17 mouse cellular contexts compared by ENCODE assay signal in genomic region chr11:69884240-69884639, GRCm38 (mm10). TPM values are rescaled to one million over a fixed set of nuclear protein-coding genes. Genes with fewer than 3 reads are reported as not detected.
DNase-seq lines count a peak whose midpoint lies in the region; ATAC-seq lines count a peak whose summit lies in the region.
"Had no signal": no experiment of that assay in that cellular context is flagged by ENCODE, and none has a peak within 500 bp of the region (broad histone marks: within the 10 kb centered on the region; RNA-seq: fewer than 3 reads in every experiment).

No protein-coding gene starts in this region.

- peak overlapping the region; percentile 54 for H3K27ac ChIP-seq in heart, embryonic 13.5 days (replicated peaks)
- H3K27ac ChIP-seq in lung, embryonic 16.5 days (ENCODE audit: low read length), result peak overlapping the region; percentile 66
- no peak overlapping the region for H3K27ac ChIP-seq in kidney, embryonic 14.5 days (ENCODE audit: low read depth, low read length)
- peak overlapping the region; percentile 46; the same call in 1 of the 2 replicates for H3K27ac ChIP-seq in stomach, embryonic 15.5 days
- H3K27ac ChIP-seq: hindbrain, embryonic 12.5 days; neural tube, embryonic 15.5 days had no signal

- no peak overlapping the region for H3K4me3 ChIP-seq in heart, embryonic 13.5 days
- no peak overlapping the region for H3K4me3 ChIP-seq in lung, embryonic 16.5 days (ENCODE audit: low read length)
- no peak overlapping the region for H3K4me3 ChIP-seq in kidney, embryonic 14.5 days (ENCODE audit: low read length)
- H3K4me3 ChIP-seq in stomach, embryonic 15.5 days (replicated peaks), result no peak overlapping the region
- H3K4me3 ChIP-seq: hindbrain, embryonic 12.5 days; neural tube, embryonic 15.5 days had no signal

- no peaks in the 10 kb centered on the region for H3K9me3 ChIP-seq in heart, embryonic 13.5 days
- no peaks in the 10 kb centered on the region for H3K9me3 ChIP-seq in lung, embryonic 16.5 days (ENCODE audit: control insufficient read depth, low read length)
- no peaks in the 10 kb centered on the region for H3K9me3 ChIP-seq in kidney, embryonic 14.5 days (ENCODE audit: control insufficient read depth, low read length)
- H3K9me3 ChIP-seq in stomach, embryonic 15.5 days, result no peaks in the 10 kb centered on the region
- H3K9me3 ChIP-seq: hindbrain, embryonic 12.5 days; neural tube, embryonic 15.5 days had no signal

- intact Hi-C loops in heart, postnatal 10 days (cut with DNase I), result loop anchor here (2.0 kb wide), 1 partner anchor 17 kb away; the partner anchor contains the start of genes 2810408A11Rik and Neurl4

- H3K9ac ChIP-seq in heart, embryonic 13.5 days, result peak overlapping the region; percentile 52; the same call in 1 of the 2 replicates
- no peak overlapping the region for H3K9ac ChIP-seq in lung, embryonic 16.5 days (ENCODE audit: low read length)
- peak overlapping the region; percentile 18; the same call in 1 of the 2 replicates for H3K9ac ChIP-seq in kidney, embryonic 14.5 days (ENCODE audit: low read depth, low read length)
- no peak overlapping the region for H3K9ac ChIP-seq in stomach, embryonic 15.5 days
- H3K9ac ChIP-seq: hindbrain, embryonic 12.5 days; neural tube, embryonic 15.5 days had no signal

- no peaks in the 10 kb centered on the region for H3K36me3 ChIP-seq in heart, embryonic 13.5 days
- H3K36me3 ChIP-seq in lung, embryonic 16.5 days (ENCODE audit: control insufficient read depth, insufficient read depth, low read length), result no peaks in the 10 kb centered on the region
- H3K36me3 ChIP-seq in kidney, embryonic 14.5 days (ENCODE audit: control insufficient read depth, insufficient read depth, low read length), result no peaks in the 10 kb centered on the region
- H3K36me3 ChIP-seq in stomach, embryonic 15.5 days, result no peaks in the 10 kb centered on the region
- H3K36me3 ChIP-seq: hindbrain, embryonic 12.5 days; neural tube, embryonic 15.5 days had no signal

- no peak for DNase-seq in heart, postnatal 10 days
- DNase-seq in lung, postnatal 36 days, result no peak
- DNase-seq in adrenal gland, postnatal 14 days, result no peak
- no peak for DNase-seq in right cerebral cortex, postnatal 14 days
- DNase-seq: right cerebral cortex, adult 18-20 months; thymus, postnatal 36 days had no signal

- peaks cover 53% of the 10 kb centered on the region for H3K4me1 ChIP-seq in heart, embryonic 13.5 days
- peaks cover 19% of the 10 kb centered on the region for H3K4me1 ChIP-seq in lung, embryonic 16.5 days (replicated peaks; ENCODE audit: control insufficient read depth, insufficient read depth, low read length)
- peaks cover 19% of the 10 kb centered on the region for H3K4me1 ChIP-seq in kidney, embryonic 14.5 days (ENCODE audit: control insufficient read depth, insufficient read depth, low read length)
- H3K4me1 ChIP-seq in stomach, embryonic 15.5 days, result peaks cover 17% of the 10 kb centered on the region

- peaks cover 2% of the 10 kb centered on the region; the same call in 1 of the 2 replicates for H3K27me3 ChIP-seq in heart, embryonic 13.5 days (replicated peaks)
- H3K27me3 ChIP-seq in lung, embryonic 16.5 days (ENCODE audit: control insufficient read depth, insufficient read depth, low read depth, low read length), result no peaks in the 10 kb centered on the region
- no peaks in the 10 kb centered on the region for H3K27me3 ChIP-seq in kidney, embryonic 14.5 days (ENCODE audit: control insufficient read depth, insufficient read depth, low read length)
- no peaks in the 10 kb centered on the region for H3K27me3 ChIP-seq in stomach, embryonic 15.5 days (replicated peaks)
- H3K27me3 ChIP-seq: Patski had no signal

- no peak for ATAC-seq in heart, embryonic 13.5 days (ENCODE audit: extremely low read depth, insufficient number of reproducible peaks, low FRiP score, low TSS enrichment)
- ATAC-seq in lung, embryonic 16.5 days (ENCODE audit: low read depth), result no peak
- no peak for ATAC-seq in kidney, embryonic 14.5 days (ENCODE audit: low FRiP score, low TSS enrichment)
- ATAC-seq in stomach, embryonic 15.5 days (ENCODE audit: insufficient read depth, low FRiP score, low read depth), result no peak
- ATAC-seq: midbrain, embryonic 16.5 days; Patski had no signal

- peak overlapping the region; percentile 20; the same call in 1 of the 2 replicates for H3K4me2 ChIP-seq in heart, embryonic 13.5 days
- peak overlapping the region; percentile 25 for H3K4me2 ChIP-seq in lung, embryonic 16.5 days (ENCODE audit: low read depth, low read length)
- H3K4me2 ChIP-seq in kidney, embryonic 14.5 days (replicated peaks; ENCODE audit: low read depth, low read length), result no peak overlapping the region; the same call in 1 of the 2 replicates
- H3K4me2 ChIP-seq in stomach, embryonic 15.5 days, result no peak overlapping the region
- H3K4me2 ChIP-seq: hindbrain, embryonic 12.5 days; neural tube, embryonic 15.5 days had no signal

- WGBS in heart, embryonic 13.5 days, result 64% methylated on average over 9 of the region's 9 CpGs
- WGBS in lung, embryonic 16.5 days, result 51% methylated on average over 9 of the region's 9 CpGs
- WGBS in kidney, embryonic 14.5 days, result 60% methylated on average over 9 of the region's 9 CpGs
- 60% methylated on average over 9 of the region's 9 CpGs for WGBS in stomach, embryonic 15.5 days

RNA-seq across cellular contexts. Expression of gene Kctd11, which starts 3.0 kb away (rescaled TPM):
- polyA plus RNA-seq in heart, embryonic 13.5 days (2015; fragmentation: Nextera tagmentation; extraction: Ambion mirVana), result 3.9 TPM in 2 replicates
- 1 to 10 TPM; 3.0 to 3.5 TPM for total RNA-seq in heart, postnatal 10 days (2021)
- polyA plus RNA-seq in lung, embryonic 16.5 days (2015; fragmentation: Nextera tagmentation; extraction: Ambion mirVana), result 10.9 and 11.4 TPM in 2 replicates
- polyA plus RNA-seq in kidney, embryonic 14.5 days (2014; fragmentation: Nextera tagmentation; extraction: Ambion mirVana), result 3.8 and 6.4 TPM in 2 replicates
- 7.8 and 9.2 TPM in 2 replicates for polyA plus RNA-seq in stomach, embryonic 15.5 days (2015; fragmentation: Nextera tagmentation; extraction: Ambion mirVana)
- 4.1 and 4.4 TPM in 2 replicates for total RNA-seq in adrenal gland, postnatal 14 days (2021)

RNA-seq across cellular contexts. Expression of gene Tmem95, which starts 6.4 kb away (rescaled TPM):
- not detected in 2 replicates for polyA plus RNA-seq in heart, embryonic 13.5 days (2015; fragmentation: Nextera tagmentation; extraction: Ambion mirVana)
- not detected for total RNA-seq in heart, postnatal 10 days (2021)
- polyA plus RNA-seq in lung, embryonic 16.5 days (2015; fragmentation: Nextera tagmentation; extraction: Ambion mirVana), result not detected in 2 replicates
- not detected in 2 replicates for polyA plus RNA-seq in kidney, embryonic 14.5 days (2014; fragmentation: Nextera tagmentation; extraction: Ambion mirVana)
- polyA plus RNA-seq in stomach, embryonic 15.5 days (2015; fragmentation: Nextera tagmentation; extraction: Ambion mirVana), result not detected in 2 replicates
- not detected in 2 replicates for total RNA-seq in adrenal gland, postnatal 14 days (2021)
- total RNA-seq: adrenal gland, postnatal 25 days; gastrocnemius, adult 18-20 months had no signal
- polyA plus RNA-seq: hindbrain, embryonic 12.5 days; large intestine, adult 2 months; midbrain, embryonic 16.5 days; neural tube, embryonic 15.5 days had no signal

RNA-seq across cellular contexts. Expression of gene Acap1, which starts 11.1 kb away (rescaled TPM):
- polyA plus RNA-seq in heart, embryonic 13.5 days (2015; fragmentation: Nextera tagmentation; extraction: Ambion mirVana), result 7.0 and 8.2 TPM in 2 replicates
- 1 to 10 TPM; 2.7 to 3.0 TPM for total RNA-seq in heart, postnatal 10 days (2021)
- polyA plus RNA-seq in lung, embryonic 16.5 days (2015; fragmentation: Nextera tagmentation; extraction: Ambion mirVana), result 2.1 and 3.8 TPM in 2 replicates
- 0.20 and 0.28 TPM in 2 replicates for polyA plus RNA-seq in kidney, embryonic 14.5 days (2014; fragmentation: Nextera tagmentation; extraction: Ambion mirVana)
- polyA plus RNA-seq in stomach, embryonic 15.5 days (2015; fragmentation: Nextera tagmentation; extraction: Ambion mirVana), result 5.0 and 6.1 TPM in 2 replicates
- total RNA-seq in adrenal gland, postnatal 14 days (2021), result 2.1 and 14.4 TPM in 2 replicates

RNA-seq across cellular contexts. Expression of gene 2810408A11Rik, which starts 16.5 kb away (rescaled TPM):
- 4.0 and 4.1 TPM in 2 replicates for polyA plus RNA-seq in heart, embryonic 13.5 days (2015; fragmentation: Nextera tagmentation; extraction: Ambion mirVana)
- 1 to 10 TPM; 2.1 to 2.7 TPM for total RNA-seq in heart, postnatal 10 days (2021)
- polyA plus RNA-seq in lung, embryonic 16.5 days (2015; fragmentation: Nextera tagmentation; extraction: Ambion mirVana), result 7.9 and 8.6 TPM in 2 replicates
- polyA plus RNA-seq in kidney, embryonic 14.5 days (2014; fragmentation: Nextera tagmentation; extraction: Ambion mirVana), result 12.4 and 15.1 TPM in 2 replicates
- 7.5 and 10.4 TPM in 2 replicates for polyA plus RNA-seq in stomach, embryonic 15.5 days (2015; fragmentation: Nextera tagmentation; extraction: Ambion mirVana)
- 1.8 and 2.1 TPM in 2 replicates for total RNA-seq in adrenal gland, postnatal 14 days (2021)

RNA-seq across cellular contexts. Expression of gene Neurl4, which starts 16.6 kb away (rescaled TPM):
- polyA plus RNA-seq in heart, embryonic 13.5 days (2015; fragmentation: Nextera tagmentation; extraction: Ambion mirVana), result 7.8 and 8.1 TPM in 2 replicates
- total RNA-seq in heart, postnatal 10 days (2021), result 10 to 100 TPM; 39.2 to 39.9 TPM
- 5.7 and 6.4 TPM in 2 replicates for polyA plus RNA-seq in lung, embryonic 16.5 days (2015; fragmentation: Nextera tagmentation; extraction: Ambion mirVana)
- polyA plus RNA-seq in kidney, embryonic 14.5 days (2014; fragmentation: Nextera tagmentation; extraction: Ambion mirVana), result 13.0 and 16.3 TPM in 2 replicates
- polyA plus RNA-seq in stomach, embryonic 15.5 days (2015; fragmentation: Nextera tagmentation; extraction: Ambion mirVana), result 7.2 and 8.0 TPM in 2 replicates
- total RNA-seq in adrenal gland, postnatal 14 days (2021), result 45.9 and 48.8 TPM in 2 replicates

Comparison
In these comparisons a context has a peak if more than half of its experiments do, and no peak if none do; other contexts are left out.
1. H3K4me2 ChIP-seq: peak in heart, embryonic 13.5 days (single experiment) and lung, embryonic 16.5 days (single experiment); none in kidney, embryonic 14.5 days (single experiment) and stomach, embryonic 15.5 days (single experiment).
2. H3K9ac ChIP-seq: peak in heart, embryonic 13.5 days (single experiment) and kidney, embryonic 14.5 days (single experiment); none in lung, embryonic 16.5 days (single experiment) and stomach, embryonic 15.5 days (single experiment).